Mouse (Mus musculus): ENCODE measurements around the gene Dbn1.

- TF ChIP-seq POLR2A (IDR thresholded peaks at IDR 0.05; ENCODE audit: insufficient read depth, low read depth, low read length) (no peak), CTCF (IDR thresholded peaks at IDR 0.05) (no peak)
Measured at GRCm38 (mm10) chr13:55430566-55430965, 57.3 kb downstream of the Dbn1 start.
